Mouse (Mus musculus) urinary bladder, adult 18-20 months (tissue): ENCODE measurements around the gene Tenm2.
A peak's percentile ranks its signal among the peaks of the same experiment; 100 is the strongest.

ENCODE experiments used
- DNase-seq, 2 experiments: peaks; one replicate each; pipeline ENCODE4 v3.0.0; 2022; ENCODE audit warnings: low spot score in 2 of 2, mixed read lengths in 2 of 2

Gene Tenm2

DNA sequence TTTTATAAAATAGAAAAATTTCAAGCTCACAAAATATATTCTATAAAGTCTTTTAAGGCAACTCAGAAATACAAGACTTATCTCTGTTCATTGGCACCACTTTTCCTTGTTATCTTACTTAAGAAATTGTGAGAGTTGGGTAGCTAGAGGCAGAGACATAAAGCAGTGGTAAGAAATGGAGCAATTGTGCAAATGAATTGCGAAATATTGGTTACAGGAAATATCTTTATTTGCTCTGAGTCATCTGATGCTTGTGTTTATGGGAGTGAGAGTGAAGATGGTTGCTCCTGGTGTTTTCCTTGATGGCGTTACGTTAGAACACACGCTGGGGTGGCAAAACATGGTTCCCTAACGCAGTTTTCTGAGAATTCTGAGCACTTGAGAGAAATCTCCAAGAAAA is 156.4 kb downstream of the Tenm2 start:
- DNase-seq, result no peak

GRCm38 (mm10) chr11:37076989-37077598 is 158.7 kb downstream of the Tenm2 start:
- no peak for DNase-seq

GRCm38 (mm10) chr11:37075349-37075748 is 160.4 kb downstream of the Tenm2 start:
- no peak for DNase-seq

- DNase-seq, result no peak
Observed at GRCm38 (mm10) chr11:37065459-37065858, 170.3 kb downstream of the Tenm2 start.

- DNase-seq, result peak in 1 of 2 experiments; percentile 7
Observed at GRCm38 (mm10) chr11:37046671-37047070, 189.1 kb downstream of the Tenm2 start.

DNA sequence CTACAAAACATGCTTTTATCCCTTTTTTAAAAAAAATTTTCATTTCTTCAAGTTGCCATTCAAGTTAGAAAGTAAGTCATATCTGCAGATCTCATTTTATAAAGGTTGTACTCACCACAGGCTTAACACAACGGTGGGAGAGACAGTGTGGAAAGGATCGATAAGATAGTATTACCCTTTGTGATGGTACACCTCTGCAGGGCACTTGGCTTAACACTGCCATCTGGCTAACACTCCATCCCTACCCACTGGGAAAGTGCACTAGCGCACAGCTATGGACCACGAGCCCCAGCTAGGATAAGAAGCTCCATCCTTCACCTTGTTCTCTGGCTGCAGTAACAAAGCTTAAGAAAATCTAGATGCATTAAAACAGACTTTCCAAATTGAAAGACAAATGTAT is 194.5 kb downstream of the Tenm2 start:
- DNase-seq, result no peak

DNA sequence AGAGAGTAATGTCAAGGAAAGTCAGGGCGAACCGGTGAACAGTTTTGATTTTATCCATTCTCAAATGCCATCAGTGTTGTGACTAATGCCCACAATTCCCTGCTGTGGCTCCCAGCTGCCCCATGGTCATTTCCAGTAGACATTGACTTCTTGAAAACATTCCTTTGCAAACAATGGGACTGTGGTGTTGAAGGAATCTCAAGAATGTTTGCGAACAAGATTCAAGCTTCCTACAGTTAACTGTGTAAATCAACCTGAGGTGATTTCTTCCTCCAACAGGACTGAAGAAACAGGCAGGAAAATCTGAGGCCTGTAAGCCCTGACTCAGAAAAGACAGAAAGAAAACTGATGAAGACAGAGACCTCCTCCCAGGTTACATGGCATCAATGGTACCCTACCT is 196.5 kb downstream of the Tenm2 start:
- DNase-seq, result no peak

- DNase-seq, result no peak
Observed at GRCm38 (mm10) chr11:37031305-37032055, 204.3 kb downstream of the Tenm2 start.

GRCm38 (mm10) chr11:37011900-37012299 is 223.9 kb downstream of the Tenm2 start:
- DNase-seq, result no peak

GRCm38 (mm10) chr11:37009243-37009642 is 226.5 kb downstream of the Tenm2 start:
- DNase-seq, result no peak

GRCm38 (mm10) chr11:36997668-36998067 is 238.1 kb downstream of the Tenm2 start:
- no peak for DNase-seq

DNA sequence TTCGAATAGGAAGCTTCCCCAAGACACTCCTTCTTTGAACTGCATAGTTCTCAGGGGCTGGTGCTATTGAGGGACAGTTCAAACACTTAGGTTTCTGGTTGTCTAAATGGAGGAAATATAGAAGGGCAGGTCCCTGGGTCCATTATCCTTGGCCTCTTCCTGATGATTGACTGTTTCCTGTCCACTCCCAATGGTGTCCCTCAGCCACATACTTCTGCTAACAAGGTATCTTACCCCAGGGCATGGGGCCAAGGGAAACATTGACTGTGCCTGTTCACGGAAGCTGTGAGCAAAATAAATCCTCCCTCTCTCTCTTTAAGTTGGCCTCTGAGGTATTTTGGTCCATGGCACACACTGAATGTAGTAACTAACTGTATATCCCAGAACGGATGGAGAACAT is 244.9 kb downstream of the Tenm2 start:
- no peak for DNase-seq

DNA sequence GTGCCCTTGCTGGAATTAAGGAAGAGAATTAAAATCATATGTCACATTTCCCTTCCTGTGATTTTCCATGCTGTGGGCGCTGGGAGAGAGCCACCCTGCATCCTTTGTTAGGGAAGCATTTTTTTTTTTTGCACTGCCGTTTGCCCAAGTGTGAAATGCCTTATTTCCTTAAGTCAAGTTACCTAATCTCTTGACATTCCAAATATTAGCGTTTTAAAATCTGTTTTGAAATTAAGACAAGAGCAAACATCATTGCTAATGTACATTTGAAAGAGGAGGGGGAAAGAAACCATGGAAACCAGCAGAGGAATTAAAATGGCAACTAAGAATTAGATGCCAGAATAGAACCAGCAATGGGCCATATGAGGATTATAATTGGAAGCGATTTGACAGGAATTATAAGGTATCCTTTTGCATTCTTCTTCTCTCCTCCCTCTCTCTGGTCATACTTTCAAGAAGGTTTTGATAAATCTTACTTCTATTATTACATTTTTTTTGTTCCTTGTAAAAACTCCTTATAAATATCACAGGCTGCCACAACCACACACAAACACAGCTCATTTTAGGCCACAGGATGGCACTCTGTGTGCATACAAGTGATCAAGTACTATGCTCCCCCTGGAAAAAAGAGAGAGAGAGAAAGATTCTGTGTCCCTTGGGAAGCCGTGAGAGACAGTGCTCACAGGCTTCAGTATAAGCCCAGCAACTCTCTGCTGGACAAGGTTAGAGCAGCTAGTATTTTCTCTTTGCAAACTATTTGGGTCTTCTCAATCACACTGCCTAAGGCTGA is 246.8 kb downstream of the Tenm2 start:
- no peak for DNase-seq

DNA sequence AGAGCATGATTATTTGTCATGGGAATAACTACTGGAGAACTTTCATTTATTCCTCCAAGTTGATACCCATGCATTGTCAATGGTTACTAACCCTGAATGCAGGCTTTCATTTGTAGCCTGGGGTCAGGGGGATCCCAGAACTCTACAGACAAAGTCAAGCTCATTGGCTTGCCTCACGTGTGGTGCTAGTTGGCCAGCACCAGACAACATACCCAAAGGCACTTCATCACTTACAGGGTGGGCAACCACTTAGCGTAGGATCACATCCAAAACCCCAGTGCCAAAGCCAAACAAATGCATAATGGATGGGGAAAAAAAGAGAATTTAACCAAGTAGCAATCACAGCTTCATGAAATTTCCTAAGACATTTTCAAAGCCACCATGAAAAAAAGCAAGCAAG is 261.6 kb downstream of the Tenm2 start:
- no peak for DNase-seq

DNA sequence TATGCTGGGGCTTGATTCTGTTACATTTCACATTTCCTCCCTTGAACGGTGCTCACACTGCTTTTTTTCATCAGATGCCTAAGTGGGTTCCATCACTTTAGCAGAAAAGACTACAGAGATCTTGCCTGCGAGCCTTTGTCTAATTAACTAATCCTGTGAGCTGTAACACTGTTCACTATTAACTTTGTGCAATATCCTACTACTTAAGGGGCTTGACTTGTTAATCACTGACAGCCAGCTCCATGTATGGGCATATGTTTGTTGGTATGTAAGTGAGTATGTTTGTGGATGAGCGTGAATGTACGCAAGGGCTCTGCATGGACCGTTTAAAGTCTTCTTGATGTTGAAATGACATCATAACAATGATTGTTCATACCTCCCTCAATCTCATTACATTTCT is 277.7 kb downstream of the Tenm2 start:
- DNase-seq, result no peak

DNA sequence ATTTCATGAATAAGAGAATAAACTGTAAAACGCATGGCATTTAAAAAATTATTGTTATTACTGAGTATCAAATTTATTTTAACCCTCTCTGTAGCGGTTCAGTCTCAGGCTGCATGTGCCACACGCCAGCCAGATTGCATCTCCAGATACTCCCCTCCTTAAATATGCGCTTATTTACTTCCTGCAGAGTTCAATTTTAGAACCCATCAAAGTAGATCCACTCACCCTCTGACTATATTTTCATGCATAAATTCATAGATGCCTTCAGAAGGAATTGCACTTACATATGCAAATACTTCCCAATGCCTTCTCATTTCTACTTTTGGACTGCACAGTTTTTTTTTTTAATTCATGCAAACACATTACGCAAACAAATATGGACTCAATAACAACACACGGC is 294.3 kb downstream of the Tenm2 start:
- DNase-seq, result no peak

GRCm38 (mm10) chr11:36940557-36941110 is 295.1 kb downstream of the Tenm2 start:
- DNase-seq, result no peak

DNA sequence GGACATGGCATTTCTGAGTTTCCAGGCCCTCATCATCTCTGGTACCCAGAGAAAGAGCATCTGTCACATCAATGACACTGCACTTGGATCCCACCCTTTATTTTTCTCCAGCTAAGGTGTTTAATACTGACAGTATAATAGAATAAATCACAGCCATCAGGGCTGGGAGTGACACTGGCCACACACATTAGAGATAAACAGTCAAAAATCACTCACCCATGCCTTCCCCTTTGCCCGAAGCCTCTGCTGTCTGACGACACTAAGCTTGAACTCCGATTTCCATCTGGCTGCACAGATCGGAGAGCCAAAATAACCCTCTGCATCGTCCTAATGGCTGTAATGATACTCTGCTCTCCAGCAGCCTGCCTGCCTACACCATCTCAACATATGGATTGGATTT is 305.9 kb downstream of the Tenm2 start:
- DNase-seq, result no peak

GRCm38 (mm10) chr11:36926705-36927406 is 308.9 kb downstream of the Tenm2 start:
- DNase-seq, result no peak

DNA sequence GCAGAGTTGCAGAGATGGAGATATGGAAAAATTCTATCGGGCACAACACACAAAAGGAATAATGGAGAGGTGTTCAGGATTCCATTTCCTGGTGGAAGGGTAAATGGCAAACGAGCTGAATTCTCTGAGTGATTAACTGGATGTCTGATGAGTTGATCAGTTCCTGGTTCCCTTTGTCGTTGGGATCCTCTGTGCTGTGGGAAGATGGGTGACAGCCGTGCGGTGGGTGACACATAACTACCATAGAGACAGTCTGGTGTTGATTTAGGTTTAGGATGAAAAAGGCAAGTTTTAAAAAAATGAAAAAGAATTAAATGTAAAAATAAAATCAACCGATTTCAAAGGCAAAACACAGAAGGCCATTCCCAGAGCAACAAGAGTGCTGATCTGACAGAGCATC is 316.5 kb downstream of the Tenm2 start:
- no peak for DNase-seq

GRCm38 (mm10) chr11:36911406-36911805 is 324.4 kb downstream of the Tenm2 start:
- no peak for DNase-seq

GRCm38 (mm10) chr11:36909036-36909435 is 326.7 kb downstream of the Tenm2 start:
- no peak for DNase-seq
